Mouse (Mus musculus) midbrain, postnatal 0 days (tissue): Measurements from ENCODE around the gene P4ha1. TPM values are rescaled to one million over a fixed set of nuclear protein-coding genes. Genes with fewer than 3 reads are reported as not detected.

Source experiments
- ATAC-seq: fragments of 200-750 bp; cut with Nextera tagmentation; 2 replicates; pipeline ENCODE4 v1.8.0; 2017; ENCODE audit warnings: moderate number of reproducible peaks, mild to moderate bottlenecking, moderate TSS enrichment, moderate library complexity; ENCODE audit not compliant: low FRiP score
- DNase-seq: peaks from one replicate; pipeline ENCODE4 v3.0.0-alpha.2; 2015; ENCODE audit warnings: low spot score
- H3K27ac ChIP-seq: fragments of 300-500 bp; sonication (generic); 2 replicates; pipeline ENCODE4 v1.5.1; 2014; ENCODE audit warnings: low read depth, mild to moderate bottlenecking, low read length, mixed read lengths
- H3K27me3 ChIP-seq: fragments of 300-500 bp; sonication (generic); 2 replicates; pipeline ENCODE4 v1.6.1; 2014; ENCODE audit warnings: low read length, control low read depth, mixed read lengths; ENCODE audit not compliant: insufficient read depth
- H3K36me3 ChIP-seq: fragments of 300-500 bp; sonication (generic); 2 replicates; pipeline ENCODE4 v1.6.1; 2014; ENCODE audit warnings: low read length, control low read depth, mixed read lengths; ENCODE audit not compliant: insufficient read depth
- H3K4me1 ChIP-seq: fragments of 300-500 bp; sonication (generic); 2 replicates; pipeline ENCODE4 v1.6.1; 2014; ENCODE audit warnings: mild to moderate bottlenecking, control low read depth, antibody characterized with exemption, low read length, mixed read lengths; ENCODE audit not compliant: insufficient read depth
- H3K4me2 ChIP-seq: fragments of 300-500 bp; sonication (generic); 2 replicates; pipeline ENCODE4 v1.6.1; 2014; ENCODE audit warnings: low read depth, mild to moderate bottlenecking, low read length, mixed read lengths; ENCODE audit not compliant: poor library complexity, severe bottlenecking
- H3K4me3 ChIP-seq: fragments of 300-500 bp; sonication (generic); 2 replicates; pipeline ENCODE4 v1.5.1; 2014; ENCODE audit warnings: low read depth, mild to moderate bottlenecking, low read length, moderate library complexity
- H3K9ac ChIP-seq: fragments of 300-500 bp; sonication (generic); replicated peaks from 2 replicates; pipeline ENCODE4 v1.6.1; 2014; ENCODE audit warnings: mild to moderate bottlenecking, low read length, moderate library complexity, mixed read lengths; ENCODE audit not compliant: poor library complexity, severe bottlenecking
- H3K9me3 ChIP-seq: fragments of 300-500 bp; sonication (generic); 2 replicates; pipeline ENCODE4 v1.6.1; 2016; ENCODE audit warnings: low read length, control low read depth
- CTCF ChIP-seq: IDR thresholded peaks from 2 replicates; pipeline ENCODE4 v1.5.1; 2016; ENCODE audit warnings: antibody characterized with exemption, mild to moderate bottlenecking
- WGBS: fragments of 180-500 bp; shearing (Covaris S2); extraction: QIAGEN DNeasy Blood & Tissue Kit; methylation state at CpG from one replicate; pipeline ENCODE4 v1.1.7; 2014; 5-methylcytosine and 5-hydroxymethylcytosine counted together
- polyA plus RNA-seq: library from polyadenylated mRNA; unstranded; fragments of >200 nt; fragmentation: Nextera tagmentation; extraction: Ambion mirVana; gene quantifications from 2 replicates; pipeline ENCODE4 v1.2.1, GENCODE M21; 2015
- total RNA-seq: library from RNA; depleted of rRNA; stranded (reverse); fragments of >200 nt; gene quantifications from 2 replicates; pipeline ENCODE4 v1.2.3, GENCODE M21; 2014

The P4ha1 gene
- total and polyA plus RNA-seq, 2 experiments from 2014 or later, result 14.2 to 25.9 TPM

DNA sequence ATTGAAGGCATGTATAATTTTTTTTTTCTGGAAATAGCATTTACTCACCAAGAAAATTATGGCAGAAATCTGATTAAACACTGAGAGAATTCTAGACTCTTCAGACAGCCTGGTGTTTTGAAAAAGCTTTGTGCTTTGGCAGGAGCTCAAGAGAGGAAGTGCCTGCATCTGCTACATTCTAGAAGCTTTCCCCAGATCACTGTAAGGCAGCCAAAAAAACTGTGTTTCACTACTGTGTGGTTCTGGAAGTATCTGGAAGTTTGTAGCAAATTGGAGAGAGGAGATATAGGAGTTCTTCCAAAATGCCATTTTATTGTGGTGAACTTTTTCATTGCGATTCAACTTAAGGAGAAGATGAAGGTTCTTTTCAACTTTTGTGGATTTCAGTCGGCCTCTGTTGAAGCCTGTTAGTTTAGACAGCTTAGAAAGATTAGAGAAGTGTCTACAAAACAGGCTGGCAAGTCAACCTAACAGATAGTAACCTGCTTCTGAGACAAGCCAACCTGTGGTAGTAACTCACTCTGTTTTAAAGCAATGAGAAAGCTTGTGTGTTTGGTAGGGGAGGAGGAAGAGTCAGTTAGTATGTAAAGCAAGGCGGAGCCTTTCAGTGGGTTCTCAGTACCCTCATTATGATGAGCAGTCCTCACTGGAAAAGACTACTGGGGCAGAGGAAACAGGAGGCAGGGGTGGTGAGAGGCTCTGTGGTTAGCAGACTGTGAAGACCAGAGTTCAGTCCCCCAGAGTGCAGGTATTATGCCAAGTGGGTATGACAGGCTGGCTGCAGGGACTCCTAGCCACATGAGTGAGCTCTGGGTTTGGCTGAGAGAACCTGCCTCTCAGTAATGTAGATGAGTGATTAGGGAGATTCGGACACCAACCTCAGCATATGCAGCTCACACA lies 12.1 kb downstream of the P4ha1 start:
- DNase-seq (peak; percentile 74), ATAC-seq (no peak)
- Histone ChIP-seq H3K9ac (no peak overlapping the region), H3K4me2 (no peak overlapping the region), H3K4me3 (no peak overlapping the region), H3K27ac (no peak overlapping the region), H3K9me3 (no peaks in the 10 kb centered on the region), H3K27me3 (no peaks in the 10 kb centered on the region), H3K4me1 (no peaks in the 10 kb centered on the region), H3K36me3 (peaks cover 6% of the 10 kb centered on the region; the same call in 1 of the 2 replicates)
- 79% methylated on average over 4 of the region's 4 CpGs for WGBS
- no peak for TF ChIP-seq CTCF

DNA sequence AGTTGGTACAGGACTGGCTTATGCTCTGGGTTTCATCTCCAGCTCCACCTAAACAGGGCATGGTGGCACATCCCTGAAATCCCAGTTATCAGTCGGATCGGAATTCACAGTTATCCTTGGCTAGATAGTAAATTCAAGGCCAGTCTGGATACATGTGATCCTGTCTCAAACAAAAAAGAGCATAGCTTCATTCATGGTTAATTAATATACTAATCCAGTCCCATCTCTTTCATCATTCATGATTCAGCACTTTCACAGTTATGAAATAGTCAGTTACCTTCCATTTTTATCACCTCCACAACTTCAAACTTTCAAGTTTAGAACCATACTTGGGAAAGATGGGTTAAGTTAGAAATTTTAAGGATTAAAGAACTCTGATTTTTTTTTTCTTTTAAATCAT lies 13.0 kb downstream of the P4ha1 start:
- Histone ChIP-seq H3K4me2 (no peak overlapping the region), H3K36me3 (peaks cover 6% of the 10 kb centered on the region; the same call in 1 of the 2 replicates), H3K4me1 (no peaks in the 10 kb centered on the region), H3K9ac (no peak overlapping the region), H3K9me3 (no peaks in the 10 kb centered on the region), H3K27me3 (no peaks in the 10 kb centered on the region), H3K4me3 (no peak overlapping the region), H3K27ac (no peak overlapping the region)
- TF ChIP-seq CTCF, result no peak
- DNase-seq (no peak), ATAC-seq (no peak)
- WGBS, result 88% methylated on average over 2 of the region's 2 CpGs

GRCm38 (mm10) chr10:59346560-59346959 lies 23.5 kb downstream of the P4ha1 start:
- 96% methylated on average over 2 of the region's 2 CpGs for WGBS

DNA sequence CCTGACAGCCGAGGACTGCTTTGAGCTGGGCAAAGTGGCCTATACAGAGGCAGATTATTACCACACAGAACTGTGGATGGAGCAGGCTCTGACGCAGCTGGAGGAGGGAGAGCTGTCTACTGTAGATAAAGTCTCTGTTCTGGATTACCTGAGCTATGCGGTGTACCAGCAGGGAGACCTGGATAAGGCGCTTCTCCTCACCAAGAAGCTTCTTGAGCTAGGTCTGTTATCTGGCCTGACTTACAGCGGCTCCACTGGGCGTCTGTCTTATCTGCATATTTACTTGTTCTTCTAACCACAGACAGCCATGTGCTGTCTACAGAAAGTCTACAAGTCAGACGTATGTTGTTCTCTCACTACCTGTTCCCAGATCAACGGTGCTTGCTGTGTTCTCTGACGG lies 25.1 kb downstream of the P4ha1 start:
- WGBS, result 95% methylated on average over 9 of the region's 9 CpGs
- no peak overlapping the region for H3K27ac ChIP-seq
- H3K9ac ChIP-seq, result no peak overlapping the region
- TF ChIP-seq CTCF, result no peak
- H3K36me3 ChIP-seq, result peaks cover 43% of the 10 kb centered on the region
- H3K4me3 ChIP-seq, result no peak overlapping the region
- no peaks in the 10 kb centered on the region for H3K9me3 ChIP-seq
- no peaks in the 10 kb centered on the region for H3K4me1 ChIP-seq
- DNase-seq (no peak), ATAC-seq (no peak)
- H3K4me2 ChIP-seq, result no peak overlapping the region
- no peaks in the 10 kb centered on the region for H3K27me3 ChIP-seq

More at GRCm38 (mm10) chr10:59346560-59346959, 23.5 kb downstream of the P4ha1 start:
- Histone ChIP-seq H3K9me3 (no peaks in the 10 kb centered on the region), H3K27ac (no peak overlapping the region), H3K27me3 (no peaks in the 10 kb centered on the region), H3K36me3 (peaks cover 33% of the 10 kb centered on the region), H3K4me3 (no peak overlapping the region), H3K9ac (no peak overlapping the region), H3K4me1 (no peaks in the 10 kb centered on the region), H3K4me2 (no peak overlapping the region)
- DNase-seq (no peak), ATAC-seq (no peak)
- TF ChIP-seq CTCF, result no peak

- 97% methylated on average over 2 of the region's 2 CpGs for WGBS
- no peak for TF ChIP-seq CTCF
- Histone ChIP-seq H3K9ac (no peak overlapping the region), H3K4me1 (no peaks in the 10 kb centered on the region), H3K27ac (no peak overlapping the region), H3K27me3 (no peaks in the 10 kb centered on the region), H3K9me3 (no peaks in the 10 kb centered on the region), H3K4me2 (no peak overlapping the region), H3K36me3 (peaks cover 43% of the 10 kb centered on the region), H3K4me3 (no peak overlapping the region)
- no peak for DNase-seq
- ATAC-seq, result no peak
Measured at GRCm38 (mm10) chr10:59349536-59349935, 26.4 kb downstream of the P4ha1 start.

DNA sequence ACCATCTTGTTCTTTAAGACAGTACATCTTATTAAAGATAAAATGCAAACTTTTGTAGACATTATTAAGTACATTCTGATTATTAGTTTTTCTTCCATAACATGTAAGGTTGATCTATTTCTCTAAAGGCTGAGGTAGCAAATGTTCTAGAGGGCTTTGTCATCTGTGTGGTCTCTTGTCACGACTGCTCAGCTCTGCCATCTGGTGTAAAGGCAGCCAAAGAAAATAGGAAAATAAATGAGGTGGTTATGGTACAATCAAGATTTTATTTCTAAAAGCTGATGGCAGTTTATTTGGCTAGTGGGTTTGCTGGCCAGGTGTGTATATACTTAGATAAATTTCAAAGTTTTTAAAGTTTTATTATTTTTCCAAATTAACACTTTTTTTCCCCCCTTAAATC lies 30.0 kb downstream of the P4ha1 start:
- WGBS, result 51% methylated on average over 1 of the region's 1 CpGs
- no peak overlapping the region for H3K4me3 ChIP-seq
- no peaks in the 10 kb centered on the region for H3K27me3 ChIP-seq
- no peak overlapping the region for H3K4me2 ChIP-seq
- H3K36me3 ChIP-seq, result peaks cover 39% of the 10 kb centered on the region
- no peak for ATAC-seq
- no peak overlapping the region for H3K27ac ChIP-seq
- H3K9me3 ChIP-seq, result no peaks in the 10 kb centered on the region
- H3K4me1 ChIP-seq, result no peaks in the 10 kb centered on the region
- no peak for DNase-seq
- no peak overlapping the region for H3K9ac ChIP-seq
- peak; percentile 46; the same call in 1 of the 2 replicates for TF ChIP-seq CTCF
